Mouse (Mus musculus) thymus, adult 18-20 months (tissue): ENCODE measurements around the gene A4gnt.

Experiments used
- DNase-seq, 2 experiments: peaks; one replicate each; pipeline ENCODE4 v3.0.0; 2022; ENCODE audit warnings: mixed read lengths in 2 of 2

The A4gnt gene

GRCm38 (mm10) chr9:99636776-99637175 is 24.5 kb downstream of the A4gnt start:
- no peak for DNase-seq

GRCm38 (mm10) chr9:99637227-99637626 is 24.9 kb downstream of the A4gnt start:
- DNase-seq: no peak

GRCm38 (mm10) chr9:99637736-99638135 is 25.4 kb downstream of the A4gnt start:
- no peak for DNase-seq

GRCm38 (mm10) chr9:99639957-99640356 is 27.7 kb downstream of the A4gnt start:
- no peak for DNase-seq

GRCm38 (mm10) chr9:99645416-99645815 is 33.1 kb downstream of the A4gnt start:
- no peak for DNase-seq

- DNase-seq: no peak
Observed at GRCm38 (mm10) chr9:99646102-99646501, 33.8 kb downstream of the A4gnt start.

- DNase-seq: no peak
Observed at GRCm38 (mm10) chr9:99660756-99661155, 48.5 kb downstream of the A4gnt start.

- DNase-seq: no peak
Observed at GRCm38 (mm10) chr9:99661606-99662166, 49.4 kb downstream of the A4gnt start.

GRCm38 (mm10) chr9:99662406-99662805 is 50.1 kb downstream of the A4gnt start:
- no peak for DNase-seq

- DNase-seq: no peak
Observed at GRCm38 (mm10) chr9:99662887-99663286, 50.6 kb downstream of the A4gnt start.

- no peak for DNase-seq
Observed at GRCm38 (mm10) chr9:99667596-99667995, 55.3 kb downstream of the A4gnt start.

GRCm38 (mm10) chr9:99671603-99672002 is 59.3 kb downstream of the A4gnt start:
- DNase-seq: no peak
